Mouse (Mus musculus): ENCODE data around the gene Gm42372. TPM values are rescaled to one million over a fixed set of nuclear protein-coding genes. Genes with fewer than 3 reads are reported as not detected.
A peak's percentile ranks its signal among the peaks of the same experiment; 100 is the strongest.

The Gm42372 gene
- polyA plus RNA-seq, 1 experiment = 38.9 TPM

- Histone ChIP-seq H3K27ac (ENCODE audit: insufficient read depth, low read length) (peak overlapping the region; percentile 61; the same call in 1 of the 2 replicates), H3K4me3 (ENCODE audit: insufficient read depth, low read length) (peak overlapping the region; percentile 8; the same call in 1 of the 2 replicates), H3K4me1 (ENCODE audit: control insufficient read depth, insufficient read depth, low read length) (peaks cover 5% of the 10 kb centered on the region; the same call in 1 of the 2 replicates)
- no peak for TF ChIP-seq CTCF (IDR thresholded peaks at IDR 0.05; ENCODE audit: extremely low read depth, insufficient read depth, low read length)
- 0 out of 2 replicates have a peak, but pooled peaks have one; percentile 47 for TF ChIP-seq POLR2A (IDR thresholded peaks at IDR 0.05; ENCODE audit: extremely low read depth, insufficient read depth, low read length)
These were observed 2.5 kb upstream of the Gm42372 start for GRCm38 (mm10) chr7:16980348-16980747.

GRCm38 (mm10) chr7:16987541-16988149 lies 4.8 kb downstream of the Gm42372 start:
- Histone ChIP-seq H3K4me3 (ENCODE audit: insufficient read depth, low read length) (no peak overlapping the region; the same call in 1 of the 2 replicates), H3K27ac (ENCODE audit: insufficient read depth, low read length) (0 out of 2 replicates have a peak overlapping the region, but pooled peaks have one; percentile 49), H3K4me1 (ENCODE audit: control insufficient read depth, insufficient read depth, low read length) (peaks cover 14% of the 10 kb centered on the region)
- no peak for TF ChIP-seq CTCF (IDR thresholded peaks at IDR 0.05; ENCODE audit: extremely low read depth, insufficient read depth, low read length)
- TF ChIP-seq POLR2A (IDR thresholded peaks at IDR 0.05; ENCODE audit: extremely low read depth, insufficient read depth, low read length) = no peak

GRCm38 (mm10) chr7:16988405-16988804 lies 5.5 kb downstream of the Gm42372 start:
- Histone ChIP-seq H3K4me1 (ENCODE audit: control insufficient read depth, insufficient read depth, low read length) (peaks cover 14% of the 10 kb centered on the region), H3K4me3 (ENCODE audit: insufficient read depth, low read length) (no peak overlapping the region), H3K27ac (ENCODE audit: insufficient read depth, low read length) (no peak overlapping the region)
- TF ChIP-seq CTCF (IDR thresholded peaks at IDR 0.05; ENCODE audit: extremely low read depth, insufficient read depth, low read length) = no peak
- no peak for TF ChIP-seq POLR2A (IDR thresholded peaks at IDR 0.05; ENCODE audit: extremely low read depth, insufficient read depth, low read length)

- Histone ChIP-seq H3K27ac (ENCODE audit: insufficient read depth, low read length) (no peak overlapping the region), H3K4me1 (ENCODE audit: control insufficient read depth, insufficient read depth, low read length) (peaks cover 11% of the 10 kb centered on the region), H3K4me3 (ENCODE audit: insufficient read depth, low read length) (no peak overlapping the region)
- TF ChIP-seq CTCF (IDR thresholded peaks at IDR 0.05; ENCODE audit: extremely low read depth, insufficient read depth, low read length) (no peak), POLR2A (IDR thresholded peaks at IDR 0.05; ENCODE audit: extremely low read depth, insufficient read depth, low read length) (no peak)
These were observed 7.3 kb downstream of the Gm42372 start for GRCm38 (mm10) chr7:16990006-16990744.

GRCm38 (mm10) chr7:16991681-16992450 lies 9.0 kb downstream of the Gm42372 start:
- TF ChIP-seq POLR2A (IDR thresholded peaks at IDR 0.05; ENCODE audit: extremely low read depth, insufficient read depth, low read length) (no peak), CTCF (IDR thresholded peaks at IDR 0.05; ENCODE audit: extremely low read depth, insufficient read depth, low read length) (no peak)
- no peak overlapping the region for H3K4me3 ChIP-seq (ENCODE audit: insufficient read depth, low read length)
- no peak overlapping the region for H3K27ac ChIP-seq (ENCODE audit: insufficient read depth, low read length)
- H3K4me1 ChIP-seq (ENCODE audit: control insufficient read depth, insufficient read depth, low read length) = peaks cover 5% of the 10 kb centered on the region

- Histone ChIP-seq H3K4me1 (ENCODE audit: control insufficient read depth, insufficient read depth, low read length) (peaks cover 2% of the 10 kb centered on the region; the same call in 1 of the 2 replicates), H3K4me3 (ENCODE audit: insufficient read depth, low read length) (no peak within 1 kb of the TSS), H3K27ac (ENCODE audit: insufficient read depth, low read length) (no peak within 1 kb of the TSS)
- no peak for TF ChIP-seq CTCF (IDR thresholded peaks at IDR 0.05; ENCODE audit: extremely low read depth, insufficient read depth, low read length)
- TF ChIP-seq POLR2A (IDR thresholded peaks at IDR 0.05; ENCODE audit: extremely low read depth, insufficient read depth, low read length) = no peak
These were observed 9.5 kb downstream of the Gm42372 start, which contains the start of gene Ccdc8 for GRCm38 (mm10) chr7:16992451-16992807. Gene Ccdc8 (plus strand): TSS chr7:16992708.

- TF ChIP-seq CTCF (IDR thresholded peaks at IDR 0.05; ENCODE audit: extremely low read depth, insufficient read depth, low read length) (no peak), POLR2A (IDR thresholded peaks at IDR 0.05; ENCODE audit: extremely low read depth, insufficient read depth, low read length) (0 out of 2 replicates have a peak, but pooled peaks have one; percentile 16)
- Histone ChIP-seq H3K27ac (ENCODE audit: insufficient read depth, low read length) (no peak overlapping the region), H3K4me3 (ENCODE audit: insufficient read depth, low read length) (peak overlapping the region; percentile 28), H3K4me1 (ENCODE audit: control insufficient read depth, insufficient read depth, low read length) (no peaks in the 10 kb centered on the region)
These were observed 10.9 kb downstream of the Gm42372 start for GRCm38 (mm10) chr7:16993651-16994399.

- TF ChIP-seq POLR2A (IDR thresholded peaks at IDR 0.05; ENCODE audit: extremely low read depth, insufficient read depth, low read length) (no peak), CTCF (IDR thresholded peaks at IDR 0.05; ENCODE audit: extremely low read depth, insufficient read depth, low read length) (no peak)
- H3K4me1 ChIP-seq (ENCODE audit: control insufficient read depth, insufficient read depth, low read length) = no peaks in the 10 kb centered on the region
- H3K27ac ChIP-seq (ENCODE audit: insufficient read depth, low read length) = no peak overlapping the region
- H3K4me3 ChIP-seq (ENCODE audit: insufficient read depth, low read length) = peak overlapping the region; percentile 28; the same call in 1 of the 2 replicates
These were observed 11.5 kb downstream of the Gm42372 start for GRCm38 (mm10) chr7:16994400-16994799.

GRCm38 (mm10) chr7:16995345-16995744 lies 12.5 kb downstream of the Gm42372 start:
- no peak for TF ChIP-seq CTCF (IDR thresholded peaks at IDR 0.05; ENCODE audit: extremely low read depth, insufficient read depth, low read length)
- no peak for TF ChIP-seq POLR2A (IDR thresholded peaks at IDR 0.05; ENCODE audit: extremely low read depth, insufficient read depth, low read length)
- Histone ChIP-seq H3K4me3 (ENCODE audit: insufficient read depth, low read length) (no peak overlapping the region), H3K27ac (ENCODE audit: insufficient read depth, low read length) (no peak overlapping the region), H3K4me1 (ENCODE audit: control insufficient read depth, insufficient read depth, low read length) (no peaks in the 10 kb centered on the region)

Data from cortical plate, adult 2 months (tissue).